Mouse (Mus musculus) spleen, adult 2 months (tissue): ENCODE measurements at regions not wholly inside any gene's neighbourhood (a gene's known extent, or its start where the extent isn't known, plus 50 kb on each side); places are given as distances from the start of the nearest gene placed in this dataset.

Experiments
- DNase-seq, 2 experiments: peaks; one replicate each; pipeline versions ENCODE4 v3.0.0 to v3.0.0-alpha.2; 2012 to 2021; ENCODE audit warnings: low spot score in 2 of 2, low read depth in 1 of 2
- H3K27ac ChIP-seq: fragments of 200-500 bp; 2 replicates; pipeline ENCODE4 v1.5.1; 2012; ENCODE audit warnings: low read length, inconsistent platforms; ENCODE audit not compliant: insufficient read depth
- H3K27me3 ChIP-seq: fragments of 200-500 bp; 2 replicates; pipeline ENCODE4 v1.6.1; 2012; ENCODE audit warnings: mild to moderate bottlenecking, moderate library complexity, low read length, inconsistent platforms; ENCODE audit not compliant: control insufficient read depth, insufficient read depth
- H3K36me3 ChIP-seq: fragments of 200-500 bp; 2 replicates; pipeline ENCODE4 v1.6.1; 2012; ENCODE audit warnings: mild to moderate bottlenecking, low read length, inconsistent platforms; ENCODE audit not compliant: control insufficient read depth, insufficient read depth
- H3K4me1 ChIP-seq: fragments of 200-500 bp; 2 replicates; pipeline ENCODE4 v1.6.1; 2011; ENCODE audit warnings: inconsistent platforms; ENCODE audit not compliant: control insufficient read depth, insufficient read depth, insufficient read length
- H3K4me3 ChIP-seq: fragments of 200-500 bp; 2 replicates; pipeline ENCODE4 v1.5.1; 2011; ENCODE audit warnings: mild to moderate bottlenecking, inconsistent platforms; ENCODE audit not compliant: insufficient read depth, insufficient read length; ENCODE audit errors: extremely low read depth
- CTCF ChIP-seq: fragments of 200-500 bp; IDR thresholded peaks from 2 replicates; pipeline ENCODE4 v1.5.1; 2011; ENCODE audit warnings: mild to moderate bottlenecking, inconsistent platforms; ENCODE audit not compliant: insufficient read depth, insufficient read length, insufficient replicate concordance; ENCODE audit errors: extremely low read depth
- POLR2A ChIP-seq: fragments of 200-500 bp; IDR thresholded peaks from 2 replicates; pipeline ENCODE4 v1.6.1; 2011; ENCODE audit warnings: low read depth, low read length, inconsistent platforms
- WGBS: fragments of 180-500 bp; shearing (Covaris S2); methylation state at CpG from one replicate; pipeline ENCODE4 v1.1.7; 2018; 5-methylcytosine and 5-hydroxymethylcytosine counted together

GRCm38 (mm10) chr13:115413721-115414531, 312.2 kb upstream of the Itga1 start:
- no peaks in the 10 kb centered on the region for H3K27me3 ChIP-seq

GRCm38 (mm10) chr13:115405916-115406315, 304.2 kb upstream of the Itga1 start:
- DNase-seq, result no peak
- TF ChIP-seq POLR2A (no peak), CTCF (no peak)
- WGBS, result 85% methylated on average over 1 of the region's 1 CpGs
- no peak overlapping the region for H3K27ac ChIP-seq
- H3K27me3 ChIP-seq, result no peaks in the 10 kb centered on the region
- H3K4me3 ChIP-seq, result no peak overlapping the region
- H3K36me3 ChIP-seq, result no peaks in the 10 kb centered on the region
- H3K4me1 ChIP-seq, result no peaks in the 10 kb centered on the region

More at GRCm38 (mm10) chr13:115413721-115414531, 312.2 kb upstream of the Itga1 start:
- 64% methylated on average over 9 of the region's 9 CpGs for WGBS
- Histone ChIP-seq H3K36me3 (no peaks in the 10 kb centered on the region), H3K4me3 (no peak overlapping the region), H3K4me1 (no peaks in the 10 kb centered on the region), H3K27ac (no peak overlapping the region)
- DNase-seq, result no peak
- TF ChIP-seq CTCF (no peak), POLR2A (no peak)

GRCm38 (mm10) chr13:115400706-115401215, 299.0 kb upstream of the Itga1 start:
- H3K4me3 ChIP-seq, result no peak overlapping the region
- no peak for DNase-seq
- H3K27ac ChIP-seq, result no peak overlapping the region
- no peak for TF ChIP-seq CTCF
- 75% methylated on average over 4 of the region's 4 CpGs for WGBS
- H3K4me1 ChIP-seq, result no peaks in the 10 kb centered on the region
- H3K27me3 ChIP-seq, result no peaks in the 10 kb centered on the region
- H3K36me3 ChIP-seq, result no peaks in the 10 kb centered on the region

GRCm38 (mm10) chr13:115379682-115380081, 277.9 kb upstream of the Itga1 start:
- TF ChIP-seq CTCF (no peak), POLR2A (no peak)
- no peaks in the 10 kb centered on the region for H3K27me3 ChIP-seq
- whole genome bisulfite sequencing, result 64% methylated on average over 3 of the region's 3 CpGs
- no peak overlapping the region for H3K27ac ChIP-seq
- no peaks in the 10 kb centered on the region for H3K4me1 ChIP-seq
- H3K36me3 ChIP-seq, result no peaks in the 10 kb centered on the region
- no peak overlapping the region for H3K4me3 ChIP-seq
- DNase-seq, result no peak

DNA sequence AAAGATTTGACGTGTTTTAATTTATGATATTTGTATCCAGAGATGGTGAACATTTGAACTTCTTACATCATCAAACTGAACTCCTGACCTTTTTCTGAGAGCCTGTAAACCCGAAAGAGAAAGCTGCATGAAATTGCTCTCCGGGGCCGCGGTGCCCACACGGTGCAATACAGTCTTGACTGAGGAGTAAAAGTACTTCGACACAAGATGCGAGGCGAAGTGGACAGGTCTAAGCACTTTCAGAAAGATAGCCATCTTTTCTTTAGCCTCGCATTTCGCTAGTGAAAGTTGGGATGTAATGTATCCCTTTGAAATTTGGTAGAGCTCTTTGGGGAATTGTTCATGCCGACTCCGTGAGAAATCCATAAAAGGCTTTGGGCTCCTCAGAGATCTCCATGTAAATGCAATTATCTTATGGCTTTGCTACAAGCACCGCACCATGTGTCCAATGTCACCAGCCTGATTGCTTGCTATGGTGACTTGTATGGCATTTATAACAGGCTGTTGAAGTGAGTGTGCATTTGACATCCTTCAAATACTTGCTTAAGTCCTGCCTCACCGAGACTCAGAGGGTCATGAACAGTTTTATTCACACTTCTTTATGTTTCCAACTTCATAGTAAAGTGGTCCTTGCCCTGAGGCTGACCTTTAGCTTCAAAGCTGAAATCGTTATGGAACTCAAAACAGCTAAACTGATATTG, 274.6 kb upstream of the Itga1 start:
- no peak overlapping the region for H3K27ac ChIP-seq
- WGBS, result 86% methylated on average over 16 of the region's 16 CpGs
- DNase-seq, result no peak
- H3K27me3 ChIP-seq, result no peaks in the 10 kb centered on the region
- H3K4me3 ChIP-seq, result no peak overlapping the region
- H3K36me3 ChIP-seq, result no peaks in the 10 kb centered on the region
- no peaks in the 10 kb centered on the region for H3K4me1 ChIP-seq
- TF ChIP-seq CTCF (no peak), POLR2A (no peak)

- Histone ChIP-seq H3K4me3 (no peak overlapping the region), H3K27me3 (no peaks in the 10 kb centered on the region), H3K27ac (no peak overlapping the region), H3K4me1 (no peaks in the 10 kb centered on the region), H3K36me3 (no peaks in the 10 kb centered on the region)
- no peak for DNase-seq
- TF ChIP-seq CTCF (no peak), POLR2A (no peak)
- 87% methylated on average over 8 of the region's 8 CpGs for WGBS
These were observed 259.7 kb upstream of the Itga1 start for GRCm38 (mm10) chr13:115361457-115361856.

DNA sequence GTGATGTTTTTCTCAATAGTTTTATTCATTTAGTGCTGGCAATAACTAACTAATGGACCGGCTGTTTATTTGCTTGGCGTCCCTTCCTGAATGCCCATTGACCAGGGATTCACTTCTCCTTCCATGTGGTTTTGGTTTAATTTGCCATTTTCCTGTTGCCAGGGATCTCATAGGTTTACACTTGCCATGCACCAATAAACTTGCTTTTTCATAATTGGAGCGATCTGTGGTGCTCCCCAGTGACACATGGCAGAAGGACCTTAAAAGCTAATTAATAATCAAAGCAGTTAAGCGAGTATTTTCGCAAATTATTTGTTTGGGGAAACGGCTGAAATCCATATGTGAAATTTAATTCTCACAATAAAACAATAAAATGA, 245.2 kb upstream of the Itga1 start:
- H3K27me3 ChIP-seq, result no peaks in the 10 kb centered on the region
- WGBS, result 76% methylated on average over 6 of the region's 6 CpGs
- no peak overlapping the region for H3K27ac ChIP-seq
- no peak for DNase-seq
- no peak for TF ChIP-seq POLR2A
- no peak for TF ChIP-seq CTCF
- no peaks in the 10 kb centered on the region for H3K4me1 ChIP-seq
- no peaks in the 10 kb centered on the region for H3K36me3 ChIP-seq
- H3K4me3 ChIP-seq, result no peak overlapping the region
